Mouse (Mus musculus) heart, embryonic 14.5 days (tissue): ENCODE results near the gene Inppl1. TPM values are rescaled to one million over a fixed set of nuclear protein-coding genes. Genes with fewer than 3 reads are reported as not detected.

ENCODE experiments used
- ATAC-seq: fragments of 200-750 bp; cut with Nextera tagmentation; 2 replicates; pipeline ENCODE4 v1.8.0; 2017; ENCODE audit warnings: low read depth, moderate TSS enrichment; ENCODE audit not compliant: insufficient number of reproducible peaks, insufficient read depth, low FRiP score
- H3K27ac ChIP-seq, 2 experiments: fragments of 200-500 bp in 1 of 2; fragments of 300-500 bp in 1 of 2; sonication (generic) in 1 of 2; replicated peaks in 1 of 2; 2 replicates each; pipeline ENCODE4 v1.5.1; 2012 to 2014; ENCODE audit warnings: low read depth in 2 of 2, low read length in 2 of 2, control low read depth in 1 of 2, mild to moderate bottlenecking in 1 of 2, mixed read lengths in 1 of 2; ENCODE audit not compliant: control insufficient read depth in 1 of 2, insufficient read depth in 1 of 2
- H3K27me3 ChIP-seq: fragments of 300-500 bp; sonication (generic); 2 replicates; pipeline ENCODE4 v1.6.1; 2014; ENCODE audit warnings: mild to moderate bottlenecking, low read length, control low read depth; ENCODE audit not compliant: control insufficient read depth, insufficient read depth
- H3K36me3 ChIP-seq: fragments of 300-500 bp; sonication (generic); 2 replicates; pipeline ENCODE4 v1.6.1; 2014; ENCODE audit warnings: mild to moderate bottlenecking, control low read depth, low read length, mixed read lengths; ENCODE audit not compliant: control insufficient read depth, insufficient read depth
- H3K4me1 ChIP-seq, 2 experiments: fragments of 200-500 bp in 1 of 2; fragments of 300-500 bp in 1 of 2; sonication (generic) in 1 of 2; 2 replicates each; pipeline ENCODE4 v1.6.1; 2012 to 2014; ENCODE audit warnings: low read length in 2 of 2, control low read depth in 1 of 2, mixed read lengths in 1 of 2; ENCODE audit not compliant: control insufficient read depth in 2 of 2, insufficient read depth in 2 of 2
- H3K4me2 ChIP-seq: fragments of 300-500 bp; sonication (generic); 2 replicates; pipeline ENCODE4 v1.6.1; 2014; ENCODE audit warnings: mild to moderate bottlenecking, low read length
- H3K4me3 ChIP-seq, 2 experiments: fragments of 200-500 bp in 1 of 2; fragments of 300-500 bp in 1 of 2; sonication (generic) in 1 of 2; 2 replicates each; pipeline ENCODE4 v1.5.1; 2012 to 2014; ENCODE audit warnings: low read length in 2 of 2, mild to moderate bottlenecking in 2 of 2, control low read depth in 1 of 2, low read depth in 1 of 2, moderate library complexity in 1 of 2; ENCODE audit not compliant: control insufficient read depth in 1 of 2, insufficient read depth in 1 of 2
- H3K9ac ChIP-seq: fragments of 300-500 bp; sonication (generic); 2 replicates; pipeline ENCODE4 v1.6.1; 2014; ENCODE audit warnings: mild to moderate bottlenecking, low read length
- H3K9me3 ChIP-seq: fragments of 300-500 bp; sonication (generic); 2 replicates; pipeline ENCODE4 v1.6.1; 2016; ENCODE audit warnings: low read length, control low read depth; ENCODE audit not compliant: control insufficient read depth
- WGBS: fragments of 180-500 bp; shearing (Covaris S2); extraction: QIAGEN DNeasy Blood & Tissue Kit; methylation state at CpG from one replicate; pipeline ENCODE4 v1.1.7; 2014; 5-methylcytosine and 5-hydroxymethylcytosine counted together
- polyA plus RNA-seq: library from polyadenylated mRNA; unstranded; fragments of >200 nt; fragmentation: Nextera tagmentation; extraction: Ambion mirVana; gene quantifications from 2 replicates; pipeline ENCODE4 v1.2.1, GENCODE M21; 2014

Gene Inppl1
- polyA plus RNA-seq = 32.1 and 34.9 TPM in 2 replicates

- Histone ChIP-seq H3K27ac (peak within 1 kb of the TSS; percentile 89 to 98), H3K9ac (peak within 1 kb of the TSS; percentile 99), H3K9me3 (no peaks in the 10 kb centered on the region), H3K4me1 (peaks cover 18 to 27% of the 10 kb centered on the region in 2 experiments), H3K27me3 (no peaks in the 10 kb centered on the region), H3K4me2 (peak within 1 kb of the TSS; percentile 89), H3K4me3 (peak within 1 kb of the TSS; percentile 68 to 94), H3K36me3 (peaks cover 17% of the 10 kb centered on the region)
- WGBS = under 1% methylated on average over 60 of the region's 64 CpGs
- peak; percentile 85 for ATAC-seq
Observed at GRCm38 (mm10) chr7:101837606-101838471, at the start of gene Inppl1. TSS of gene Inppl1 (minus strand) at chr7:101838229.

GRCm38 (mm10) chr7:101886274-101886673 is 48.2 kb upstream of the Inppl1 start:
- Histone ChIP-seq H3K9ac (no peak overlapping the region), H3K36me3 (no peaks in the 10 kb centered on the region), H3K27me3 (no peaks in the 10 kb centered on the region), H3K9me3 (no peaks in the 10 kb centered on the region), H3K4me2 (no peak overlapping the region), H3K4me3 (no peak overlapping the region), H3K4me1 (peaks cover 0 to 3% of the 10 kb centered on the region in 2 experiments; a peak in 1 of 4 replicates), H3K27ac (no peak overlapping the region)
- WGBS = 71% methylated on average over 6 of the region's 6 CpGs
- ATAC-seq = no peak

GRCm38 (mm10) chr7:101884160-101884559 is 46.1 kb upstream of the Inppl1 start:
- Histone ChIP-seq H3K4me3 (no peak overlapping the region), H3K4me1 (peaks cover 0 to 3% of the 10 kb centered on the region in 2 experiments; a peak in 1 of 4 replicates), H3K9ac (no peak overlapping the region), H3K9me3 (no peaks in the 10 kb centered on the region), H3K27me3 (no peaks in the 10 kb centered on the region), H3K4me2 (no peak overlapping the region), H3K27ac (no peak overlapping the region), H3K36me3 (no peaks in the 10 kb centered on the region)
- 98% methylated on average over 4 of the region's 4 CpGs for WGBS
- no peak for ATAC-seq

- no peak for ATAC-seq
- H3K4me3 ChIP-seq = no peak overlapping the region
- H3K4me1 ChIP-seq = peaks cover 0 to 3% of the 10 kb centered on the region in 2 experiments; a peak in 1 of 4 replicates
- no peak overlapping the region for H3K4me2 ChIP-seq
- H3K36me3 ChIP-seq = no peaks in the 10 kb centered on the region
- no peaks in the 10 kb centered on the region for H3K27me3 ChIP-seq
- no peaks in the 10 kb centered on the region for H3K9me3 ChIP-seq
- no peak overlapping the region for H3K27ac ChIP-seq
- 55% methylated on average over 9 of the region's 9 CpGs for WGBS
- H3K9ac ChIP-seq = no peak overlapping the region; the same call in 1 of the 2 replicates
Observed at GRCm38 (mm10) chr7:101882413-101883154, 44.6 kb upstream of the Inppl1 start.

GRCm38 (mm10) chr7:101880855-101881254 is 42.8 kb upstream of the Inppl1 start:
- Histone ChIP-seq H3K27ac (no peak overlapping the region), H3K27me3 (no peaks in the 10 kb centered on the region), H3K36me3 (no peaks in the 10 kb centered on the region), H3K9ac (no peak overlapping the region), H3K4me2 (no peak overlapping the region), H3K4me1 (peaks cover 0 to 3% of the 10 kb centered on the region in 2 experiments; a peak in 1 of 4 replicates), H3K4me3 (no peak overlapping the region), H3K9me3 (no peaks in the 10 kb centered on the region)
- 71% methylated on average over 4 of the region's 4 CpGs for WGBS
- ATAC-seq = no peak

GRCm38 (mm10) chr7:101875978-101876377 is 37.9 kb upstream of the Inppl1 start:
- WGBS = 93% methylated on average over 1 of the region's 1 CpGs
- H3K27me3 ChIP-seq = no peaks in the 10 kb centered on the region
- no peak overlapping the region for H3K4me3 ChIP-seq
- no peak for ATAC-seq
- no peak overlapping the region for H3K9ac ChIP-seq
- H3K27ac ChIP-seq = no peak overlapping the region
- no peaks in the 10 kb centered on the region for H3K36me3 ChIP-seq
- H3K4me1 ChIP-seq = peaks cover 8 to 10% of the 10 kb centered on the region in 2 experiments; a peak in 3 of 4 replicates
- H3K4me2 ChIP-seq = no peak overlapping the region
- no peaks in the 10 kb centered on the region for H3K9me3 ChIP-seq

GRCm38 (mm10) chr7:101871296-101871695 is 33.3 kb upstream of the Inppl1 start:
- Histone ChIP-seq H3K36me3 (no peaks in the 10 kb centered on the region), H3K27ac (peak overlapping the region; percentile 34 to 46; a peak in 3 of 4 replicates), H3K9ac (no peak overlapping the region), H3K27me3 (no peaks in the 10 kb centered on the region), H3K4me2 (no peak overlapping the region), H3K4me3 (no peak overlapping the region), H3K4me1 (peaks cover 21 to 32% of the 10 kb centered on the region in 2 experiments), H3K9me3 (no peaks in the 10 kb centered on the region)
- peak; percentile 55; the same call in 1 of the 2 replicates for ATAC-seq
- WGBS = 25% methylated on average over 3 of the region's 3 CpGs
